Mouse (Mus musculus): ENCODE measurements around the gene Vwa7.
"Not testable (repeated sequence)": the region's sequence is repeated elsewhere in the genome, so short reads cannot be mapped to it uniquely, and the experiment has no call there.

Vwa7 gene

DNA sequence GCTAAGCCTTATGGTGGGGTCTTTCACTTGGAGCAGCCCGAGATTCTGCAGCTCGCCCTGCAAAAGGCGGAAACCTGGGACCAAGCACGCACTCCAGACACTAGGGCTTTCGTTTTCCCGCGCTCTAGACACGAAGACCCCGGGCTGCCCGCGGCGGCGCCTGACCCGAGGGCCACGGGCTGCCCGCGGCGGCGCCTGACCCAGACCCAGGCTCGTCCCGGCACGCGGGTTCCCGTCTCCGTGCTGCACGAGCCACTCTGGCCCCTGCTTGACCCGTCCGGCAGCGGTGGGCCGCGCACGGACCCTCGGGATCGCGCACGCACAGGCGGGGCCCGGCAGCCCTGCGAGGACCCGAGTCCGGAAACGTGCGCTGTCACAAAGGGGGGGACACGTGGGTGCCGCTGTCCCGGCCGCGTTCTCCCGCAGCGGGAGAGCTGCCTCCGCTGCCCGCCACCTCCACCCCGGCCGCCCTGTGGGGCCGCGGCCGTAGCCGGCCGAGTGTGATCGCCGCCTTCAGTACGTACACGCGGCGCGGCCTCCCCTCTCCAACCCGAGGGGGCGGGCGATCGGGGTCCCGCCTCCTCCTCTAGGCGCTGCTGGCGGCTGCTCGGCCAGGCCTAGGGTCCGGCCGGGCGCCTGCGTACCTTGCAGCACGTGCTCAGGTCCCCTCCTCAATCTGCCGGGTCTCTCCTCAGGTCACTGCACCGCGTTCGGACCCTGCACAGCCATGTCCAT lies 15.5 kb upstream of the Vwa7 start, which contains the start of gene Vars:
Vars (plus strand) TSS at position 271 of the 735 bp plus-strand sequence.
- peak; percentile 86 for DNase-seq

DNA sequence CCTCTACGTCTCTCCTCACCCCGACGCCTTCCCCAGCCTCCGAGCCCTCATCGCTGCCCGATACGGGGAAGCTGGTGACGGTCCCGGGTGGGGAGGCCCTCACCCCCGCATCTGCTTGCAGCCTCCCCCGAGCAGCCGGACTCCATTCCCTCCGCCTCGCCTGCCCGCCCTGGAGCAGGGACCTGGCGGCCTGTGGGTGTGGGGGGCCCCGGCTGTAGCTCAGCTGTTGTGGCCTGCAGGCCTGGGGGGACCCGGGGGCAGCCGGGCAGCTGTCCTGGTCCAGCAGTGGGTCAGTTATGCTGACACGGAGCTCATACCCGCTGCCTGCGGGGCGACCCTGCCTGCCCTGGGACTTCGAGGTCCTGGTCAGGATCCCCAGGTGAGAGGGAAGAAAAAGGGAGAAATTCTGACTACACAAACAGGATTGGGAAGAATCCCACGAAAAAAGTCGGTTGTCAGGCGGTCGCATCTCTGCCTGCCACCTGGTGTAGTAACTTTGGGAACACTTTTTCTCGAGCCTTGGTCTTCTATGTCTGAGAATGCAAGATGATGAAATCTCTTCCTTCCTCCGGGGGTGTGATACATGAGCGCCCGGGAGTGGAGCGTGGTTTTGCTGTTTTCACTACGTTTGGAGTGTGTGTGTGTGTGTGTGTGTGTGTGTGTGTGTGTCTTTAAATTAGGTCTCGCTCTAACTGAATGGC lies 14.8 kb upstream of the Vwa7 start:
- DNase-seq = peak; percentile 62

DNA sequence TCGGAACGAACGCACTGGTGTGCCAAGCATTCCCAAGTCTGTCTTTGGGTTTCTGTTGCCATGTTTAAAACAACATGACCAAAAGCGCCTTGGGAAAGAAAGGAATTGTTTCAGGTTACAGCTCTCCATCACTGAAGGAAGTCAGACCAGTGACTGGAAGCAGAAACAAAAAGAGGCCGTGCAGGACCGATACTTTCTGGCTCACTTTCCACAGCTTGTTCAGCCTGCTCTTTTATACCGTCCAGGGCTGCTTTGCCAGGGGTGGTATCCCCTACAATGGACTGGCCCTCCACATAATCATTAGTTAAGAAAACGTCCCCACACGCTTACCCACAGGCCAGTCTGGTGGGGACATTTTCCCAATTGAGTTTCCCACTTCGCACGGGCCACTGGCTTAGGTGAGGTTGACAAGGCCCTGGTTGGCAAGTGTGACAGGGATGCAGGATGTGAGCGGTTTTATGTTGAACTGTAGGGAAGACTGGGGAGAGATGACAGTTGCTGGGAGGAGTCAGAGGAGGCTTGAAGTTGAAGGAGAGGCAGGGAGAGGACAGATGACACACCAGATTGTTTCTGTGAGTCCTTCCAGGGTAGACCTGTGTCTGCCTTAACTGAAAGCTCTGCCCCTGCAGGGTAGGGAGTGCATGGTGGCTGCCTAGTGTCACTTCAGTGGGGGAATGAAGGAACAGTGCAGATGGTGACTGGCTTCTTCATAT lies 14.1 kb upstream of the Vwa7 start:
- DNase-seq = no peak

GRCm38 (mm10) chr17:35003022-35003838 lies 13.1 kb upstream of the Vwa7 start:
- DNase-seq = no peak

GRCm38 (mm10) chr17:35004075-35004717 lies 12.2 kb upstream of the Vwa7 start:
- no peak for DNase-seq

DNA sequence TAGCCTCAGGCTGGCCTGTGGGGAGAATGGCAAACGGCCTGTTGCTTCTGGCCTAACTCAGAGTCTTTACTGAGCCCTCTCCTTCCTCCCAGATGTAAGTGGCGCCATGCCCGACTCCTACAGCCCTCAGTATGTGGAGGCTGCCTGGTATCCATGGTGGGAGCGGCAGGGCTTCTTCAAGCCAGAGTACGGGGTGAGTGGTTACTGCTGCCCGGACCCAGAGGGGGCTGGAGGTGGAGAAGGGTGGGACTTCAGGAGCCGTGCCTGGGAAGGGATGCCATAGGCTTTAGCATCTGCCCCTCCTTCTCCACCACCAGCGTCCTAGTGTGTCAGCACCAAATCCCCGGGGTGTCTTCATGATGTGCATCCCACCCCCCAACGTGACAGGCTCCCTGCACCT lies 11.2 kb upstream of the Vwa7 start:
- no peak for DNase-seq

DNA sequence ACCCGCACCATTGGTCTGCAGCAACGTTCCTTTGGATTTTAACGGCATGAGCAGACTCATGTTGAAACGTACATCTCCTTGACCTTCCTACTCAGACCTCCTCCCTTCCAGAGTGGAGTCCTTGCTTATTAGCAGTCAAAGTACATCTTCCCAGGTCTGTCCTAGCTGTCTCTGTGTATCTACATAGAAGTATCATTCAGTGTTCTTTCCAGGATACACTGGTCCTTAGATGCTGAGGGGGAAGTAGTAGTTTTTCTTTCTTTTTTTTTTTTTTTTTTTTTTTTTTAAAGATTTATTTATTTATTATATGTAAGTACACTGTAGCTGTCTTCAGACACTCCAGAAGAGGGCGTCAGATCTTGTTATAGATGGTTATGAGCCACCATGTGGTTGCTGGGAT lies 10.5 kb upstream of the Vwa7 start:
- not testable (repeated sequence) for DNase-seq

GRCm38 (mm10) chr17:35007387-35007991 lies 8.9 kb upstream of the Vwa7 start:
- no peak for DNase-seq

DNA sequence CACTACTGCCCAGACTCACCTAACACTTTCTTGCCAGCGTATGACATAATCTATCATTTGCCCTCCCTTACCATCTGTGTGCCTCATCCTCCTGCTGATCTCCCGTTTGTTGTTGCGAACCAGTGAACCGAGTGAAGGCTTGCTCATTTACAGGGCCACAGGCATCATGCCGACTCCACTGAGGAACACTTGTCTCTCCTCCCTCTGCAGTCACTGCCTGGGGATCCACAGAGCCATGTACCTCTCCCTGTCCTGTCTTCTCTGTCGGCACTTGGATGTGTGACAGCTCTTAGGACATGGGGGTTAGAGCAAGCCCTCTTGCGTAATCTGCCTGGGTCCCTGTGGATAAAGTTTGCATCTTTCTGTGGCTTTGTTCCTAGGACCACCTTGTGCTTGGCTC lies 6.8 kb upstream of the Vwa7 start:
- no peak for DNase-seq

- DNase-seq = no peak
Observed at GRCm38 (mm10) chr17:35011440-35011839, 4.9 kb upstream of the Vwa7 start.

DNA sequence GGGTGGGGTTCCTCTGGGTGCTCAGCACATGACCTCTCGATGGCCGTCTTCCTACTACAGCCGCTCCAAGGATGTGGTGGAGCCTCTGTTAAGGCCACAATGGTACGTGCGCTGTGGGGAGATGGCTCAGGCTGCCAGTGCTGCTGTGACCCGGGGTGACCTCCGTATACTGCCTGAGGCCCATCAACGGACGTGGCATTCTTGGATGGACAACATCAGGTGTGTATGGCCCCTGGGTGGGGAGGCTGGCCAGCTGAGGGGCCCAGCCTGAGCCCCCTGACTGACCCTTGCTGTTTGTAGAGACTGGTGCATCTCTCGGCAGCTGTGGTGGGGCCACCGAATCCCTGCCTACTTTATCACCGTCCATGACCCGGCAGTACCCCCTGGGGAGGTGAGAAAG lies 3.9 kb upstream of the Vwa7 start:
- no peak for DNase-seq

GRCm38 (mm10) chr17:35013221-35013620 lies 3.2 kb upstream of the Vwa7 start:
- no peak for DNase-seq

DNA sequence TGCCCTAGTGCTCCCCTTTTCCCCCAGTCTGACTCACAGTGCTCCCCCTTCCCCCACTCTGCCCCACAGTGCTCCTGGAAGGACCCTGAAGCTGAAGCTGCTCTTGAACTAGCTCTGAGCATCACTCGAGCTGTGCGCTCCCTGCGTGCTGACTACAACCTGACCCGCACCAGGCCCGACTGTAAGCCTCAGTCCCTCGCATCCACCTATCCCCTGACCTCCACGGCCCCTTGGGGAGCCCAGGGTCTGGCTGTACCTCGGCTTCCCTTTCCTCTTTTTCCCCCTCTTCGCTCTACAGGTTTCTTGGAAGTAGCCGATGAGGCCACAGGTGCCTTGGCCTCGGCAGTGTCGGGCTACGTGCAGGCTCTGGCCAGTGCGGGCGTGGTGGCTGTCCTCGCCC lies 1.1 kb upstream of the Vwa7 start:
- DNase-seq = no peak

GRCm38 (mm10) chr17:35016791-35017705 lies 669 bp downstream of the Vwa7 start:
- no peak for DNase-seq

DNA sequence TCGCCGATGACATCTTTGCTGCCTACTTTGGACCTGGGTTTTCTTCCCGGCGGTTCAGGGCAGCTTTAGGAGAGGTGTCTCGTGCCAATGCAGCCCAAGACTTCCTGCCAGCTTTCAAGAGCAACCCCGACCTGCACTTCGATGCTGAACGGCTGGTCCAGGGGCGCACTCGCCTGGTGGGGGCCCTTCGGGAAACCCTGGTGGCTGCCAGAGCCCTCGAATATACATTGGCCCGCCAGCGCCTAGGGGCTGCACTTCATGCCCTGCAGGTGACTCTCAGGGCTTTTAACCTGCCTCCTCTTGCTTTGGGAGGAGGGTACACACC lies 1.3 kb downstream of the Vwa7 start:
- DNase-seq = no peak

DNA sequence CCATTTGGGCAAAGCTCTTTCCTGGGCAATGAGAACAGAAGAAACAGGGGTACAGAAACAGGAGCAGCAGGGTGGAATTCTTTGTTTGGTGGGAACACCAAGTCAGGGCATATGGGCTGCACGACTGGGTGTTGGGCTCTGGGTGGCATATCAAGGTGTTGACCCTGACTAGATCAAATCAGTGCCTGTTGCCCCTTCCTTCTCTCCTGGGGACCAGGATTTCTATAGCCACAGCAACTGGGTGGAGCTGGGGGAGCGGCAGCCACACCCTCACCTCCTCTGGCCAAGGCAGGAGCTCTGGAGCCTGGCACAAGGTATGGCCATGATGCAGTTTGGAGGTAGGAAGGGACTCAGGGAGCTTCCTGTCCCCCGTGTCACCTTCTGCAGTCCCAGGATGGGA lies 1.8 kb downstream of the Vwa7 start:
- DNase-seq = no peak

DNA sequence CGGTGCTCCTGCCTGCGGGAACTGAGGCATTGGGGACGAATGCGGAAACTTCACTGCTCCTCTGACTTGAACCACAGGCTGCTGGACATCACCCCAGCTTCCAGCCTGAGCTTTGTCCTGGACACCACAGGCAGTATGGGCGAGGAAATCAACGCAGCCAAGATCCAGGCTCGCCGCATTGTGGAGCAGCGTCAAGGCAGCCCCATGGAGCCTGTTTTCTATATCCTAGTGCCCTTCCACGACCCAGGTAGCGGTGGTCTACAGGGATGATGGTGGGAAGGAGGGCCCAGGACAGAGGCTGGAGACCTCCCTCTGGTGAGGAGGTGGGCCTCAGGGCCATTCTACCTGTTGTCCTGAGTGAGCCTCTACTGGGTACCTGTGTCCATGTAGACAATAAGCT lies 3.5 kb downstream of the Vwa7 start:
- DNase-seq = no peak

DNA sequence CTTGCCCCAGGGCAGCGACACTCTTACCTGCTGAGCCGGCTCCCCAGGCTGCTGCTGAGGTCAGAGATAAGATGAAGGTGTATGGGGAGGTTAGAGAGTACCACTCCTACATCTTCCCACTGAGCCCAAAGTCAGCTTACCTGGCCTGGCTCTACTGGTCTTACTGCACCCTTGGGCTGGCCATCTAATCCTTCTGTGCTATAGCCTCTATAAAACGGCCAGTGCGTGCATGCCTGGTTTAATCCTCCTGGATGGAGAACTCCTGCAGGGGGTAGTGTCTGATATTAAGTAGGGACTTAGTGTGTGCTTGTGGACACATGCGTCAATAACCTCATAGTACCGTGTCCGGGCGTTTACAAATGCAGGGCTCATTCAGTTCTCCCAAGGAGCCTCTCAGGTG lies 4.2 kb downstream of the Vwa7 start:
- DNase-seq = no peak

DNA sequence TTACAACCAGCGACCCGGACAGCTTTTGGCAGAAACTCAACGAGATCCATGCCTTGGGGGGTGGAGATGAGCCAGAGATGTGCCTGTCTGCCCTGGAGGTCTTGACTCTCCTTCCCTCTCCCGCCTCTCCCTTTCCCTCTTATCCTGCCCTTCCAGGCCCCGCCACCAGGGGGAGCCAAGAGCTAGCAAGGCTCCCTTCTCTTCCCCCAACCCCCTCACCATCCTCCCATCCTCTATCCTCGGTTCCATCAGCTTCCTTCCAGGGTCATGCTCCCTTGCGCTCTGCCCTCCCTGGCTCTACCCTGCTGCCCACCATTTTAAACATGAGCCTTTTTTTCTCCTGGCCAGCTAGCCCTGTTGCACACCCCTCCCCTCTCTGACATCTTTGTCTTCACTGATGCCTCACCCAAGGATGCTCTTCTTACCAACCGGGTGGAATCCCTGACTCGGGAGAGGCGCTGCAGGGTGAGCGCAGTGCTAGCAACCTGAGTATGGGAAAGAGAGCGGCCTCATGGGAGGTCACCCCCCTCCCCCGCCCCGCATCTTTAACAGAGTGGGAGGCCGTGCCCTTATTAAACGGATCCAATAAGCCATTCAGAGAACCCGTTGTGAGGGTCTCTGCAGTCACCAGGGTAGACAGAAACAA lies 4.9 kb downstream of the Vwa7 start:
- DNase-seq = peak; percentile 94

DNA sequence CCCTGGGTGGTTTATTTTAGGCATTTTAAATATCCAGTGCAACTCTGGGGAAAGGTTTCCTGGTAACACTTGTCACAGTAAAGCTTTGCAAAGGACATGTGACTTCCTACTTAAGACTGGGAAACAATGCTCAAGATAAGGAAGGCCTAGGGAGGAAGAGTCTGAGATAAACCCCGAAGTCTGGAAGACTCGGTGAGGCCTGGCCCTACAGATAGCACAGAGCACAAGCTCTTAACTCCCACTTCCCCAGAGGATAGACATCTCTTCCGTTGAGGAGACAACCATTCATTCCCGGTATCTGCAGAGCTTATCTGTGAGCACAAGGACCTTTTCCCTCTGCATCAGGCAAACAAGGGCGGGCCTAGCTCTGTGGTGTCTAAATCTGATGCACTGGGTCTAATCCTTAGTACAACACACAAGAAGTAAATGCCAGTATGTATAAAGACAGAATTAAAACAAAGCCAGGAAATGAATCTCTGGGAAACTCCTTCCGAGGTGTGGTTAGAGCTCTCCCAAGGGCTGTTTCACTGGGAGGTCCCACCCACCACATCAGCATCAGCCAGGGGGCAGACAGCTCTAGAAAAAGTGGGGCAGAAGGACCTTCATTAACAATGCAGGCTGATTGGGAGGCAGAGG lies 5.6 kb downstream of the Vwa7 start:
- peak; percentile 79 for DNase-seq
